Mouse (Mus musculus) embryonic facial prominence, embryonic 13.5 days (tissue): ENCODE data around the gene Mmab. TPM values are rescaled to one million over a fixed set of nuclear protein-coding genes. Genes with fewer than 3 reads are reported as not detected.

Experiments
- ATAC-seq: fragments of 200-750 bp; cut with Nextera tagmentation; 2 replicates; pipeline ENCODE4 v1.8.0; 2017; ENCODE audit warnings: low read depth; ENCODE audit not compliant: insufficient number of reproducible peaks, insufficient read depth, low FRiP score, low TSS enrichment
- H3K27ac ChIP-seq: fragments of 300-500 bp; sonication (generic); 2 replicates; pipeline ENCODE4 v1.5.1; 2015; ENCODE audit warnings: moderate library complexity, mild to moderate bottlenecking, inconsistent platforms
- H3K27me3 ChIP-seq: fragments of 300-500 bp; sonication (generic); 2 replicates; pipeline ENCODE4 v1.6.1; 2015; ENCODE audit warnings: mild to moderate bottlenecking, inconsistent platforms
- H3K36me3 ChIP-seq: fragments of 300-500 bp; sonication (generic); 2 replicates; pipeline ENCODE4 v1.6.1; 2015; ENCODE audit warnings: mild to moderate bottlenecking, inconsistent platforms
- H3K4me1 ChIP-seq: fragments of 300-500 bp; sonication (generic); 2 replicates; pipeline ENCODE4 v1.6.1; 2015; ENCODE audit warnings: inconsistent platforms
- H3K4me2 ChIP-seq: fragments of 300-500 bp; sonication (generic); 2 replicates; pipeline ENCODE4 v1.6.1; 2015; ENCODE audit warnings: moderate library complexity, mild to moderate bottlenecking, inconsistent platforms
- H3K4me3 ChIP-seq: fragments of 300-500 bp; sonication (generic); 2 replicates; pipeline ENCODE4 v1.5.1; 2015; ENCODE audit warnings: mild to moderate bottlenecking, inconsistent platforms
- H3K9ac ChIP-seq: fragments of 300-500 bp; sonication (generic); 2 replicates; pipeline ENCODE4 v1.6.1; 2015; ENCODE audit warnings: mild to moderate bottlenecking, inconsistent platforms
- H3K9me3 ChIP-seq: fragments of 300-500 bp; sonication (generic); 2 replicates; pipeline ENCODE4 v1.6.1; 2016; ENCODE audit warnings: inconsistent platforms
- WGBS: fragments of 180-500 bp; shearing (Covaris S2); methylation state at CpG from one replicate; pipeline ENCODE4 v1.1.7; 2015; ENCODE audit warnings: mixed read lengths; 5-methylcytosine and 5-hydroxymethylcytosine counted together
- microRNA-seq: library from miRNA; unstranded; fragments of <30 nt; microRNA quantifications from one replicate; pipeline ENCODE4, GENCODE M21; 2016
- polyA plus RNA-seq: library from polyadenylated mRNA; unstranded; fragments of >200 nt; fragmentation: Nextera tagmentation; extraction: Ambion mirVana; gene quantifications from 2 replicates; pipeline ENCODE4 v1.2.1, GENCODE M21; 2015

The Mmab gene
- polyA plus RNA-seq, 1 experiment from 2014 or later, result 32.1 TPM

- no peak for ATAC-seq
- no peaks in the 10 kb centered on the region for H3K27me3 ChIP-seq
- H3K36me3 ChIP-seq, result peaks cover 100% of the 10 kb centered on the region
- no peak overlapping the region for H3K4me3 ChIP-seq
- H3K9ac ChIP-seq, result no peak overlapping the region
- no peaks in the 10 kb centered on the region; the same call in 1 of the 2 replicates for H3K4me1 ChIP-seq
- H3K4me2 ChIP-seq, result no peak overlapping the region
- no peaks in the 10 kb centered on the region for H3K9me3 ChIP-seq
- WGBS, result 78% methylated on average over 11 of the region's 11 CpGs
- H3K27ac ChIP-seq, result no peak overlapping the region
These were observed 35.0 kb downstream of the Mmab start for GRCm38 (mm10) chr5:114408846-114409245.

DNA sequence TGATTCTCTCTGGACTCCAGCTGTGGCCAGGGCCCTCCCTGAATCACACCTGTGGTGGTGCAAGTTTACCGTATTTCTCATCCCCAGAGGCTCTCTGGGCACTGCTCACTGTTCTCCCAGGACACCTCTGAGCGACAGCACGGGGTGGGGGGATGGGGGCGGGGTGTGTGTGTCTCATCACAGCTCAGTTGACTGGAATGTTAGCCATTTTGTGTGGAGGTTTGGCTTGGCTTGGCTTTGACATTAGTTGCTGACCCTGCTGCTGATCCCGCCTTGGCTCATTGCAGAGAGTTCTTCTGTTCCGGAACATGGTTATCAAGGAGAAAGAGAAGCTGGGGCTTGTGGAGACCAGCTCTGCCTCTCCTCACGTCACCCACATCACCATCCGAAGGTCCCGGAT lies 36.0 kb downstream of the Mmab start:
- no peak overlapping the region for H3K4me3 ChIP-seq
- H3K9me3 ChIP-seq, result no peaks in the 10 kb centered on the region
- no peak overlapping the region for H3K27ac ChIP-seq
- H3K27me3 ChIP-seq, result no peaks in the 10 kb centered on the region
- no peak overlapping the region for H3K4me2 ChIP-seq
- ATAC-seq, result no peak
- H3K4me1 ChIP-seq, result no peaks in the 10 kb centered on the region; the same call in 1 of the 2 replicates
- H3K9ac ChIP-seq, result no peak overlapping the region
- H3K36me3 ChIP-seq, result peaks cover 100% of the 10 kb centered on the region
- WGBS, result 90% methylated on average over 9 of the region's 9 CpGs

- H3K27me3 ChIP-seq, result no peaks in the 10 kb centered on the region
- H3K36me3 ChIP-seq, result peaks cover 100% of the 10 kb centered on the region
- no peak overlapping the region for H3K4me2 ChIP-seq
- H3K9ac ChIP-seq, result no peak overlapping the region
- 82% methylated on average over 10 of the region's 10 CpGs for WGBS
- no peaks in the 10 kb centered on the region for H3K9me3 ChIP-seq
- no peak overlapping the region for H3K4me3 ChIP-seq
- no peak overlapping the region for H3K27ac ChIP-seq
- ATAC-seq, result no peak
- no peaks in the 10 kb centered on the region; the same call in 1 of the 2 replicates for H3K4me1 ChIP-seq
These were observed 36.6 kb downstream of the Mmab start for GRCm38 (mm10) chr5:114407269-114407668.

DNA sequence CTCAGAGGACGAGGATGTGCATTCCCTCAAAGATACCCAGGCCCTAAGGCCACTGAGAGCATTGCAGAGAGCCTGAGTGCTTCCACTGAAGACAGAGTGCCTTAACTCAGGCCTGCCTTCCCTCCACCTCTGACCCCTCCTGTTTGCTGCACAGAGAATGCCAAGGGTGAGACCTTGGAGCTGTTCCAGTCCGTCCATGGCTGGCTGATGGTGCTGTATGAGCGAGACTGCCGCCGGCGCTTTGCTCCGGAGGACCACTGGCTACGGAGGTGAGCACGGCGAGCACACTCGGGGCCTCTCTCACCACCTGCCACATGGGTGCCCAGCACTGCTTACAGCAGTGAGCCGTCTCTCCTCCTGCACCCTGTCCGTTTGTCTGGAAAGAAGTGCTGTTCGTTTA lies 37.3 kb downstream of the Mmab start:
- H3K4me3 ChIP-seq, result no peak overlapping the region
- no peak overlapping the region for H3K9ac ChIP-seq
- H3K4me1 ChIP-seq, result no peaks in the 10 kb centered on the region
- no peak overlapping the region for H3K4me2 ChIP-seq
- no peaks in the 10 kb centered on the region for H3K9me3 ChIP-seq
- H3K27me3 ChIP-seq, result no peaks in the 10 kb centered on the region
- 88% methylated on average over 14 of the region's 14 CpGs for WGBS
- H3K27ac ChIP-seq, result no peak overlapping the region
- H3K36me3 ChIP-seq, result peaks cover 100% of the 10 kb centered on the region
- ATAC-seq, result no peak

- Histone ChIP-seq H3K4me1 (no peaks in the 10 kb centered on the region), H3K27ac (no peak overlapping the region), H3K36me3 (peaks cover 100% of the 10 kb centered on the region), H3K4me2 (no peak overlapping the region), H3K27me3 (no peaks in the 10 kb centered on the region), H3K9me3 (no peaks in the 10 kb centered on the region), H3K9ac (no peak overlapping the region), H3K4me3 (no peak overlapping the region)
- no peak for ATAC-seq
- WGBS, result 83% methylated on average over 9 of the region's 9 CpGs
These were observed 50.7 kb downstream of the Mmab start for GRCm38 (mm10) chr5:114393169-114393568.

DNA sequence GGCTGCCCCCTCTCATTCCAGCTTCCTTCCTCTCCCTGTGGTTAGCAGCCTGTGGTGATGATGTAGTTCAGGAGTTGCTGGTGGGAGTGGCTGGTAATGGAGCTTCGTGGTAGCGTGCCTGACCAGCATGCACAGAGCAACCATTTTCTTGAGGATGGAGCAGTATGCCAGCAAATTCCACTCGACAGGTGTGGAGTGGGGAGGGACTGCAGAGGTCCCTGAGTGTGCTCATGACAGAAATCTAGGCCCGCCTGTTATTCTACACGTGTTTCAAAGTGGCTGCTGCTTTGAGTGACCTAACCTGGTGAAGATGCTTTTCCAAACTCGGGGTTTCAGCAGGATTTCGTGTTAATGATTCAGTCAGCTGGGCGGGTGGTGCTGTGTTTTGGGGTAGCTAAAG lies 59.4 kb downstream of the Mmab start:
- Histone ChIP-seq H3K4me1 (peaks cover 18% of the 10 kb centered on the region), H3K36me3 (peaks cover 51% of the 10 kb centered on the region), H3K9ac (no peak overlapping the region), H3K4me3 (no peak overlapping the region), H3K27ac (no peak overlapping the region), H3K9me3 (no peaks in the 10 kb centered on the region), H3K4me2 (no peak overlapping the region), H3K27me3 (no peaks in the 10 kb centered on the region)
- no peak for ATAC-seq
- 91% methylated on average over 8 of the region's 8 CpGs for WGBS

DNA sequence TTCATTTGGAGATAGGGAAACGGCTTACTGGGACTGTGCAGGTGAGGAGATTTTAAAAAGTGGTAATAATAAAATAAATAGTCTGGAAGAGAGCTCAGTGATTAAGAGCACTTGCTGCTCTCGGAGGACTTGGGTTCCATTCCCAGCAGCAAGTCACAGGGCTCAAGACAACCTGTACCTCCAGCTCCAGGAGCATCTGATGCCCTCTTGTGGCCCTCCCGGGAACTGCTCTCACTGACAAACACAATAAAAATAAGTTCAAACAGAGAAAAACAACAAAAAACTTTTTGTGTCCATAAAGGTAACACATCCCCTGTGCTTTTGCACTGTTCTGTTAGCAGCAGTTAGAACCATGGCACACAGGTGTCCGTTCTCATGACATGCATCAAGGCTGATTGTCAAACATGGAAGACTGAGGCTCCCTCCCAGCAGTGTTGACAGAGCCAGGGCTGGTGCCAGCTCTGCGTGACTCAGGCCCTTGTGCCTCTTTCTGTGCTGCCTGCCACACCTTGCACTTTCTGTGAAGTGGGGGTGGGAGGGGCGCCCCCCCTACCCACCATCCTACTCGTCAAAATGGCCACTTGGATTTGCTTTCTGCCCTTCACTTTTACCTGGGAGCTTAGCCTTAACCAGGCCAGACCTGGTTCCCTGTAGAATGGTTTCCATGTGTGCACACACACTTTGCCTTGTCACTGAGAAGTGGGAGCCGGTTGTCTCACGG lies 60.5 kb downstream of the Mmab start:
- H3K4me3 ChIP-seq, result no peak overlapping the region
- no peak overlapping the region for H3K9ac ChIP-seq
- WGBS, result 76% methylated on average over 9 of the region's 9 CpGs
- peaks cover 29% of the 10 kb centered on the region for H3K4me1 ChIP-seq
- H3K4me2 ChIP-seq, result no peak overlapping the region
- no peak for ATAC-seq
- no peaks in the 10 kb centered on the region for H3K27me3 ChIP-seq
- H3K36me3 ChIP-seq, result peaks cover 40% of the 10 kb centered on the region
- H3K9me3 ChIP-seq, result no peaks in the 10 kb centered on the region
- no peak overlapping the region for H3K27ac ChIP-seq

Small RNAs within 50 kb of the gene (microRNA-seq; reads per million reads assigned to microRNA genes)
- not detected for gene Mir7027

Other genes starting within 250 kb of the Mmab start
- gene Foxn4, start 170.3 kb downstream of the Mmab start, polyA plus RNA-seq, result 0.07 and 0.14 TPM in 2 replicates
- gene Myo1h, start 154.9 kb downstream of the Mmab start, polyA plus RNA-seq, result 1.5 and 2.1 TPM in 2 replicates
- 108 and 110 TPM in 2 replicates for gene Kctd10, start 63.6 kb downstream of the Mmab start, polyA plus RNA-seq
- gene Ube3b, start 63.5 kb downstream of the Mmab start, polyA plus RNA-seq, result 41.4 and 43.4 TPM in 2 replicates
- 42.4 and 49.0 TPM in 2 replicates for gene Mvk, start 209 bp upstream of the Mmab start, polyA plus RNA-seq
- 1.2 and 1.3 TPM in 2 replicates for gene Fam222a, start 124.0 kb upstream of the Mmab start, polyA plus RNA-seq
- 10.8 and 13.9 TPM in 2 replicates for gene Trpv4, start 214.4 kb upstream of the Mmab start, polyA plus RNA-seq
- gene Gltp, start 246.9 kb upstream of the Mmab start, polyA plus RNA-seq, result 88.4 and 94.6 TPM in 2 replicates